Mouse (Mus musculus): Measurements from ENCODE around the gene Kdm3a. TPM values are rescaled to one million over a fixed set of nuclear protein-coding genes. Genes with fewer than 3 reads are reported as not detected.

Gene Kdm3a
- 10 to 100 TPM; 40.4 to 42.6 TPM for total RNA-seq (2021)
- long read RNA-seq, full-length matches to known transcripts: 13 of 31 reads
- long read RNA-seq, partial matches to known transcripts: 8 of 31 reads
- long read RNA-seq, other reads (novel, unspliced or antisense): 10 of 31 reads

GRCm38 (mm10) chr6:71632829-71633662 lies at the start of gene Kdm3a:
Gene Kdm3a (minus strand): TSS chr6:71632990.
- peak; percentile 96 to 98 for DNase-seq (ENCODE audit: low spot score in 2 of 2)

- DNase-seq (ENCODE audit: low spot score in 2 of 2): no peak
Observed at GRCm38 (mm10) chr6:71678891-71679290, 46.1 kb upstream of the Kdm3a start.

- DNase-seq (ENCODE audit: low spot score in 2 of 2): no peak
Observed at GRCm38 (mm10) chr6:71673166-71673565, 40.4 kb upstream of the Kdm3a start.

GRCm38 (mm10) chr6:71664511-71664910 lies 31.7 kb upstream of the Kdm3a start:
- DNase-seq (ENCODE audit: low spot score in 2 of 2): no peak

- no peak for DNase-seq (ENCODE audit: low spot score in 2 of 2)
Observed at GRCm38 (mm10) chr6:71658290-71658689, 25.5 kb upstream of the Kdm3a start.

GRCm38 (mm10) chr6:71655835-71656234 lies 23.0 kb upstream of the Kdm3a start:
- no peak for DNase-seq (ENCODE audit: low spot score in 2 of 2)

- no peak for DNase-seq (ENCODE audit: low spot score in 2 of 2)
Observed at GRCm38 (mm10) chr6:71651868-71652267, 19.1 kb upstream of the Kdm3a start.

- DNase-seq (ENCODE audit: low spot score in 2 of 2): no peak
Observed at GRCm38 (mm10) chr6:71632486-71632828, 333 bp downstream of the Kdm3a start.

- peak; percentile 16 to 49 for DNase-seq (ENCODE audit: low spot score in 2 of 2)
Observed at GRCm38 (mm10) chr6:71631706-71632461, 906 bp downstream of the Kdm3a start.

- no peak for DNase-seq (ENCODE audit: low spot score in 2 of 2)
Observed at GRCm38 (mm10) chr6:71631196-71631595, 1.6 kb downstream of the Kdm3a start.

GRCm38 (mm10) chr6:71627325-71627724 lies 5.5 kb downstream of the Kdm3a start:
- DNase-seq (ENCODE audit: low spot score in 2 of 2): no peak

GRCm38 (mm10) chr6:71625984-71626383 lies 6.8 kb downstream of the Kdm3a start:
- no peak for DNase-seq (ENCODE audit: low spot score in 2 of 2)

GRCm38 (mm10) chr6:71624723-71625122 lies 8.1 kb downstream of the Kdm3a start:
- no peak for DNase-seq (ENCODE audit: low spot score in 2 of 2)

GRCm38 (mm10) chr6:71621981-71622380 lies 10.8 kb downstream of the Kdm3a start:
- DNase-seq (ENCODE audit: low spot score in 2 of 2): peak in 1 of 2 experiments; percentile 64

- DNase-seq (ENCODE audit: low spot score in 2 of 2): no peak
Observed at GRCm38 (mm10) chr6:71621551-71621950, 11.2 kb downstream of the Kdm3a start.

GRCm38 (mm10) chr6:71616959-71617358 lies 15.8 kb downstream of the Kdm3a start:
- DNase-seq (ENCODE audit: low spot score in 2 of 2): no peak

- no peak for DNase-seq (ENCODE audit: low spot score in 2 of 2)
Observed at GRCm38 (mm10) chr6:71613225-71613624, 19.6 kb downstream of the Kdm3a start.

GRCm38 (mm10) chr6:71609968-71610367 lies 22.8 kb downstream of the Kdm3a start:
- DNase-seq (ENCODE audit: low spot score in 2 of 2): no peak

- no peak for DNase-seq (ENCODE audit: low spot score in 2 of 2)
Observed at GRCm38 (mm10) chr6:71608994-71609393, 23.8 kb downstream of the Kdm3a start.

GRCm38 (mm10) chr6:71607756-71608155 lies 25.0 kb downstream of the Kdm3a start:
- DNase-seq (ENCODE audit: low spot score in 2 of 2): peak in 1 of 2 experiments; percentile 71

- DNase-seq (ENCODE audit: low spot score in 2 of 2): no peak
Observed at GRCm38 (mm10) chr6:71590154-71590553, 42.6 kb downstream of the Kdm3a start.

- DNase-seq (ENCODE audit: low spot score in 2 of 2): no peak
Observed at GRCm38 (mm10) chr6:71589401-71589800, 43.4 kb downstream of the Kdm3a start.
